Mouse (Mus musculus) v-Abl transformed pro-B cells (cell line): ENCODE results near the gene Tox2.

Source experiments
- in situ Hi-C, 2 experiments: fragments of 400-800 bp; cut with MboI; formaldehyde crosslinking; loops; one replicate each; pipeline ENCODE4 v1.15.1; 2025; ENCODE audit not compliant: unreplicated experiment in 2 of 2

Tox2 gene

GRCm38 (mm10) chr2:163202884-163203634 is at the start of gene Tox2:
Gene Tox2, plus strand, starts transcription at chr2:163203125.
- in situ Hi-C loops, result no loop called here

- in situ Hi-C loops, result no loop called here
These were observed 48.3 kb upstream of the Tox2 start for GRCm38 (mm10) chr2:163154673-163155072.

- in situ Hi-C loops, result no loop called here
These were observed 43.9 kb upstream of the Tox2 start for GRCm38 (mm10) chr2:163158979-163159378.

- in situ Hi-C loops, result no loop called here
These were observed 38.4 kb upstream of the Tox2 start for GRCm38 (mm10) chr2:163164461-163164990.

DNA sequence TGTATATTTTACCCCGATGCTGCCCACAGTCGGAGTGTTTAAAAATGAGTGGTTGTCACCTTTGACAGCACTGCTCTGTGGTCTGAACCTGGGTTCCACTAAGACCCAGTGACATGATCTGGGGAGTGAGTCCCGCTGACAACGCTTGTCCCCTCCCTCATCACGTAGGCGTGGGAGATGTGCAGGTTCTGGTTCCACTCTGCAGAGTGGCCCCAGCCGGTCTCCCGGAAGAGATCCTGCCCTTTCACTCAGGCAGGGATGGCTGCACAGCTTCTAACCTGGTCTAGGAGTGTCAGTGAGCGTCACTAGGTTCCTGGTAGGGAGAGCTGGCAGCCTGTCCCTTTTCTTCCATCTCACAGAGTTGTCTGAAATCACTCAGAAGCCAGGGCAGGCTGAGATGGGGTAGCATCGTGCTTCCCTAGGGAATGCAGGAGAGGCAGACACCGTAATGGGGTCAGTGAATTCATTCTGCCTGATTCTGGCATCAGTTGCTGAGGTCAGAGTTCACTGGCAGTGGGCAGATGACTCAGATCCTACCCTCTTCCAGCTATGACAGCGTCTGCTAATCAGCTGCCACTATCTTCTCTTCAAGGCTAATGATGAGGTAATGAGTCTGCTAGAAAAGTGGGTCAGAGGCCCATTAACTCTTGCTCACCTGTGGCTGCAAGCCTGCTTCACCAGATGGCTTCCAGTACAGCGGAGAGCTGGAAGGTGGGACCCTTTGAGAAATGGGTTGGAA is 36.7 kb upstream of the Tox2 start:
- in situ Hi-C loops, result no loop called here

DNA sequence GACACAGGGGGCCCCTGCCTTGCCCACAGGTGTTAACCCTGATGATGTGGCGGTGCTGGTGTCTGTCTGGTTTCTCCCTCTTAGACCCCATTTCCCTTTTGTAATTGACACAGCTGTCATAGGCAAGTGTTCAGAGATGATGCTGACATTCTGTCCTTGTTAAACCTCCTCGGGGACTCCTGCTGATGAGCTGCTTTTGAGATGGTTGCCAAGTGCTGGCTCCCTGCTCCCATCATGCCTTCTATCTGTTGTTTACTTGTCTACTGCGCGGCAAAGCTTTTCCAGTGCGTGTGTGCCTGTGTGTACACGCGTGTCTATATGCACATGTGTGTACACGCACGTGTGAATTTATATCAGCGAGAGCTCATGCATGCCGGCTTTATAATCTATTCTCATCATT is 31.0 kb upstream of the Tox2 start:
- in situ Hi-C loops, result no loop called here

- in situ Hi-C loops, result no loop called here
These were observed 28.9 kb upstream of the Tox2 start for GRCm38 (mm10) chr2:163174066-163174465.

DNA sequence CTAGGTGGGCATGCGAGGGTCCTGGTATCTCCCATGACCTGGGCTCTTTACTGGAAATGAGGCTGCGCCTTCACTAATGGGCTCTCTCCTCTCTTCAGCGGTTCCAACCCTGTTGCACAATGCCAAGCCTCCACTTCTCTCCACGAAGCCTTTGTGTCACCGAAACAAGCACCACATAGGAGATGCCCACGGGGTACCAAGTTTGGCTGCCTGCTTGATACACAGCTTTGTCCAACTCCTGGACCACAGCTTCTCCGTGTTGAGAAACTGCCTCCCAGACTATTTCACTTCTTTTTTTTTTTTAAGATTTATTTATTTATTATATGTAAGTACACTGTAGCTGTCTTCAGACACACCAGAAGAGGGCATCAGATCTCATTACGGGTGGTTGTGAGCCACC is 27.1 kb upstream of the Tox2 start:
- in situ Hi-C loops, result no loop called here

- in situ Hi-C loops, result no loop called here
These were observed 26.4 kb upstream of the Tox2 start for GRCm38 (mm10) chr2:163176502-163176901.

DNA sequence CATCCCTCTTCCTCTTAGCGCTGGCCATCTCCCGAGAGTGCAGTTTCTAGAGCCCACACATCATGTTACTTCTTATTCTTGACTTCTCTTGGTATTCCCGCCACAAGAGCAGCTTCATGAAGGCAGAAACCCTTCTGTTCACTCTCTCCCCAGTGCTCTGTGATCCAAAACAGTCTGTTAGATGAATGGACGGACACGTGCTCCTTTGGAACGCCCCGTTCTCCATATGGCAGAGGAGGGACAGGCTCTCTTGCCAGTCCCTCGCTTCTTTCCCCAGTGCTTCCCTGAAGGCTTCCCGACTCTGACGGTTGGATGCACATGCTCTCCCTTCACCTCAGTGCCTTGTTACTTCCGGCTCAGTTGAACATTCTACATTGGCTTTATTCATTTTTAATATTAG is 15.4 kb upstream of the Tox2 start:
- in situ Hi-C loops, result no loop called here

GRCm38 (mm10) chr2:163189596-163189995 is 13.3 kb upstream of the Tox2 start:
- in situ Hi-C loops, result no loop called here

GRCm38 (mm10) chr2:163190004-163190441 is 12.9 kb upstream of the Tox2 start:
- in situ Hi-C loops, result loop anchor here in 1 of 2 experiments (10.0 kb wide), 1 partner anchor 85 kb away; no protein-coding TSS in a partner anchor

- in situ Hi-C loops, result loop anchor here in 1 of 2 experiments (10.0 kb wide), 1 partner anchor 88 kb away; no protein-coding TSS in a partner anchor
These were observed 10.4 kb upstream of the Tox2 start for GRCm38 (mm10) chr2:163192485-163192884.

DNA sequence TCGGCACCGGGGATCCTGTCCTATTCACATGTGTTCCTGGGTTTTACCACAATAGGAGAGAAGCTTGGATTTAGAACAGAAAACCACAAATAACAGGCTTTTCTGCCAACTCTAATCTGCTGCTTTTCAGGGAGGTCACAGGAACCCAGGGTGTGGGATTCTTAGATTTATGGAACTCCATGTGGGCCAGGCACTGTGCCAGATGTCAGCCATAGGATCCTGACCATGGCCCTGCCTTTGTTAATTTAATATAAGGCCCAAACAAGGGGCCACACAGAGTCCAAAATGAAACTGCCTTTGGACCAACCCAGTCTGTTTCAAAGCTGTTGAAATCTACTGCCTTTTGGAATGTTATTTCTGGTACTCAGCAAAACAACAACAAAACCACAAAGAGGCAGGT is 8.9 kb upstream of the Tox2 start:
- in situ Hi-C loops, result loop anchor here in 1 of 2 experiments (10.0 kb wide), 1 partner anchor 89 kb away; no protein-coding TSS in a partner anchor

DNA sequence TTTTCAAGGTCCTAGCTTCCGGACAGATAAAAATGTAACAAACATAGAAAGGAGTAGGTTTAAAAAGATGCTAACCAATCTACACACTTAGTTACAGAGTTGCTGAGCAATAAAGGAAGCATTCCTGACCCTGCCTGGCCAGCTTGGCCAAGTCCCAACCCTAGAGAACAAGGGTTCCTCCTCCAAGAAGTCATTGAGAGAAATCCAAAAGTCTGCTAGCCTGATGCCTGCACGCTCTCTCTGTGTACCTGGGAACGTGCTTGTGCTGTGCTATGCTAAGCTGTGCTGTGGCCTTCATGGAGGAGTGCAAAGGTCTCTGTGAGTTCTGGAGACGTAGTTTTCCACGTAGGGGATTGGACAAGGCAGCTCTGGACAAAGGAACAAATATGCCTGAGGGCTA is 8.4 kb upstream of the Tox2 start:
- in situ Hi-C loops, result loop anchor here in 1 of 2 experiments (10.0 kb wide), 1 partner anchor 90 kb away; no protein-coding TSS in a partner anchor

DNA sequence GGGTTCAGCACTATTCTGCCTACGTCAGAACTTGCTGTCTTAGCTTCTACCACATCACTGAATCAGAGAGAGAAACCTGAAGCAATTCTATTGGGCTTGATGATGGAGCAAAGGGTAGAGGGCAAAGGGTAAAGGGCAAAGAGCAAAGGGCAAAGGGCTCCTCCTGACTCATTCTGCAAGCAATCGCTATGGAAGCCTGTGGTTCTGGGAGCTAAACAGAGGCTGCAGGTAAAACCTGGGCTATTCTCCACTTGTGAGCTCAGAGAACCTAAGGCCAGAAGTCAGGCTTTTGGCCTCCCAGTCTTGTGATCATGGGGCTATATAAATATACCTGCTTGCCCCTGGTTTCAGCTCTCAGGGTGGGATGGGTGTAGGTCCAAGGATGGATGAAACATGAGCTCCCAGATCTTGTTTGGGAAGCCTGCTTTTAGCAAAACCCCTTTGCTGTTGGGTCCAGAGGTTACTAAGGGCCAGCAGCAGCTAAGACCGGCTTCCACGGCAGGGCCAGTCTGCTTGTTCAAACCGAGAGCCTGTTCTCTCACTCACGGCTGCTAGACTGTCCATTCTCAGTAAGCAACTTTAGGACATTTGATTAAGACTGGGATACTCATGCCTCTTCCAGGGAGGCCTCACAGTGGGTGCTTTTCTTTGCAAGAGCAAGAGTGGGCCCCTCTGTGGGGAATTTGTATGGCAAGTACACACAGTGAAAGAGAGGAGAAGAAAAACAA is 7.7 kb upstream of the Tox2 start:
- in situ Hi-C loops, result loop anchor here in 1 of 2 experiments (10.0 kb wide), 1 partner anchor 90 kb away; no protein-coding TSS in a partner anchor

GRCm38 (mm10) chr2:163195834-163196145 is 7.1 kb upstream of the Tox2 start:
- in situ Hi-C loops, result loop anchor here in 1 of 2 experiments (10.0 kb wide), 1 partner anchor 91 kb away; no protein-coding TSS in a partner anchor

- in situ Hi-C loops, result no loop called here
These were observed 1.0 kb upstream of the Tox2 start for GRCm38 (mm10) chr2:163201897-163202296.

DNA sequence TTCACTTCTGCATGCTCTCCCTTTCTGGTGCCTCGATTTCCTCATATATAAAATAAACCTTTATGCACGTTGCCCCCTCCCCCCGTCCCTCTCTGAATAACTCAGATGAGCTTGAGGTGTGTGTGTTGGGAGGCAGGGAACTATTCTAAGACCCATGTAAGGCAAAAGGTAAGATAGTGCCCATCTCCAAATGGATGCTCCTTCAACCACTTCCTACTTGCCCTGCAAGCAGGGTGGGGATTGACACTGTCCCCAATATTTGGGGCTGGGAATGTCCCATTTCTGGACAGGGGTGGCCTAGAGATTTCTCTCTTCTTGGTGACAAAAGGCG is 407 bp upstream of the Tox2 start:
- in situ Hi-C loops, result no loop called here

- in situ Hi-C loops, result no loop called here
These were observed 966 bp downstream of the Tox2 start for GRCm38 (mm10) chr2:163203635-163204547.
